Mouse (Mus musculus): ENCODE data around the gene Chrd.

DNA sequence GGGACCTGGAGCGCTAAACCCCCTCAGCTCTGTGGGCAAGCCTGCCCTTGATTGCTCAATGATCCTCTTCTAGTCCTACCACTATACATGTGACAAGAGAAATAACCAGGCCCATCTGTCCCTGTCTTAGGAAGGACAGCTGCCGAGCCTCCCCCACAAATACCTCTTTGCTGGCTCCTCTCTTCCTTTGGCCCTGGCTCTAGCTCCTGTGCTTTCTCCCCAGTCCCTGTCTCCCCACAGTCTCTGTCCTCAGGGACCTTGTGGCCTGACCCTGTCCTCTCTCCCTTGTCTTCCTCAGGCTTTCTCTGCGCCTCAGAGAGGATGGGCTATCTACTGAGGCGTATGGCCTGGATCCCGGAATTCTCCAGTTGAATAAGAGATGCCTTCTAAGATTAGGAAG is 1.2 kb upstream of the Chrd start:
- TF ChIP-seq CTCF (IDR thresholded peaks at IDR 0.05; ENCODE audit: low read depth, low read length) (no peak), POLR2AphosphoS5 (IDR thresholded peaks at IDR 0.05; ENCODE audit: insufficient replicate concordance, low read depth, low read length) (no peak)

Data from G1E (cell line).